Mouse (Mus musculus): ENCODE results near the gene Tmem247.

DNA sequence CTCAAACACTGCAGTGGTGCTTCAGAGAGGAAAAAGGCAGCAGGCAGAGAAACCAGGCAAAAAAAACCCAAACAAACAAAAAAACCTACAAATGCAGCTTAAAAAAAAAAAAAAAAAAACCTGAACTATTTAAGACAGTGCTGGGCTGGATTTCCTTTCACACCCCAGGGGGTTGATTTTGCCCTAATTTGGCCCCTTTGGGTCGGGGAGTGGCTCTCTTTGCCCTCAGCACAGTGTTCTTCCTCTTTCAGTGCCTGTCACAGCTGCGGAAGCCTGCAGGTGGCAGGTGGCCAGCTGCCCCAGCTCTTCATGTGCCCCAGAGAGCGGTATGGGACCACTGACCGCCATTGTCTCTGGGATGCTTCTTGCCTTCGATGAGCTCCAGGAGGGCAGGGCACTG, 52.4 kb downstream of the Tmem247 start:
- TF ChIP-seq CTCF (IDR thresholded peaks at IDR 0.05; ENCODE audit: control insufficient read depth, insufficient read depth, low read length) = peak; percentile 24
- TF ChIP-seq POLR2A (IDR thresholded peaks at IDR 0.05; ENCODE audit: borderline replicate concordance, control insufficient read depth, low read depth, low read length) = no peak
